Mouse (Mus musculus) heart, embryonic 14.5 days (tissue): ENCODE results near the gene Fitm1. TPM values are rescaled to one million over a fixed set of nuclear protein-coding genes. Genes with fewer than 3 reads are reported as not detected.

Experiments
- ATAC-seq: fragments of 200-750 bp; cut with Nextera tagmentation; 2 replicates; pipeline ENCODE4 v1.8.0; 2017; ENCODE audit warnings: low read depth, moderate TSS enrichment; ENCODE audit not compliant: insufficient number of reproducible peaks, insufficient read depth, low FRiP score
- H3K27ac ChIP-seq, 2 experiments: fragments of 200-500 bp in 1 of 2; fragments of 300-500 bp in 1 of 2; sonication (generic) in 1 of 2; replicated peaks in 1 of 2; 2 replicates each; pipeline ENCODE4 v1.5.1; 2012 to 2014; ENCODE audit warnings: low read depth in 2 of 2, low read length in 2 of 2, control low read depth in 1 of 2, mild to moderate bottlenecking in 1 of 2, mixed read lengths in 1 of 2; ENCODE audit not compliant: control insufficient read depth in 1 of 2, insufficient read depth in 1 of 2
- H3K27me3 ChIP-seq: fragments of 300-500 bp; sonication (generic); 2 replicates; pipeline ENCODE4 v1.6.1; 2014; ENCODE audit warnings: mild to moderate bottlenecking, low read length, control low read depth; ENCODE audit not compliant: control insufficient read depth, insufficient read depth
- H3K36me3 ChIP-seq: fragments of 300-500 bp; sonication (generic); 2 replicates; pipeline ENCODE4 v1.6.1; 2014; ENCODE audit warnings: mild to moderate bottlenecking, control low read depth, low read length, mixed read lengths; ENCODE audit not compliant: control insufficient read depth, insufficient read depth
- H3K4me1 ChIP-seq, 2 experiments: fragments of 200-500 bp in 1 of 2; fragments of 300-500 bp in 1 of 2; sonication (generic) in 1 of 2; 2 replicates each; pipeline ENCODE4 v1.6.1; 2012 to 2014; ENCODE audit warnings: low read length in 2 of 2, control low read depth in 1 of 2, mixed read lengths in 1 of 2; ENCODE audit not compliant: control insufficient read depth in 2 of 2, insufficient read depth in 2 of 2
- H3K4me2 ChIP-seq: fragments of 300-500 bp; sonication (generic); 2 replicates; pipeline ENCODE4 v1.6.1; 2014; ENCODE audit warnings: mild to moderate bottlenecking, low read length
- H3K4me3 ChIP-seq, 2 experiments: fragments of 200-500 bp in 1 of 2; fragments of 300-500 bp in 1 of 2; sonication (generic) in 1 of 2; 2 replicates each; pipeline ENCODE4 v1.5.1; 2012 to 2014; ENCODE audit warnings: low read length in 2 of 2, mild to moderate bottlenecking in 2 of 2, control low read depth in 1 of 2, low read depth in 1 of 2, moderate library complexity in 1 of 2; ENCODE audit not compliant: control insufficient read depth in 1 of 2, insufficient read depth in 1 of 2
- H3K9ac ChIP-seq: fragments of 300-500 bp; sonication (generic); 2 replicates; pipeline ENCODE4 v1.6.1; 2014; ENCODE audit warnings: mild to moderate bottlenecking, low read length
- H3K9me3 ChIP-seq: fragments of 300-500 bp; sonication (generic); 2 replicates; pipeline ENCODE4 v1.6.1; 2016; ENCODE audit warnings: low read length, control low read depth; ENCODE audit not compliant: control insufficient read depth
- WGBS: fragments of 180-500 bp; shearing (Covaris S2); extraction: QIAGEN DNeasy Blood & Tissue Kit; methylation state at CpG from one replicate; pipeline ENCODE4 v1.1.7; 2014; 5-methylcytosine and 5-hydroxymethylcytosine counted together
- polyA plus RNA-seq: library from polyadenylated mRNA; unstranded; fragments of >200 nt; fragmentation: Nextera tagmentation; extraction: Ambion mirVana; gene quantifications from 2 replicates; pipeline ENCODE4 v1.2.1, GENCODE M21; 2014

The Fitm1 gene
- polyA plus RNA-seq, 1 experiment from 2014 or later, result 102 TPM

DNA sequence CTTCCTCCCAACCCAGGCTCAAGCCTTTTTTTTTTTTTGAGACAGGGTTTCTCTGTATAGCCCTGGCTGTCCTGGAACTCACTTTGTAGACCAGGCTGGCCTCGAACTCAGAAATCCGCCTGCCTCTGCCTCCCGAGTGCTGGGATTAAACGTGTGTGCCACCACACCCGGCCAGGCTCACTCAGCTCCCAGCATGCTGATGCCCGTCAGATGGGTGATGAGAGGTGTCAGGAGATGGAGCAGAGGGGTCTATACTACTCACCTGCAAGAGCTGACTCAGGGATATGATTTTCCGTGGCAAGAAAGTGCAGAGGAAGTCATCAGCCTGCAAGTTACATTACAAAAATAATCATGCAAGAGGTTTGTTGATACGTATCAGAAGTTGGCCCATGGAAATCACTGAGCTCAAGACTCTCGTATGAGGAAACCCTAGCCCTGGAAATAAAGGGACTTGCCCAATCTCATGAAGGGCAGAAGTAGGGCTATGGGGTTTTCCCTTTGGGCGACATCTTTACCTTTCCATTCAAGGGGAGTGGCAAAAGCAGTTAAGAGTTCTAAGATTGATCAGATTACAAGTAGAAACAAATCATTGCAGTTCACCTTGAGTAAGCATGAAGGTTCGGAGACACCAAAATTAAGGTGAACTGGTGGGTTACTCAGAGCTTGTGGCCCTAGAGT lies 14.5 kb downstream of the Fitm1 start:
- Histone ChIP-seq H3K27ac (peak overlapping the region; percentile 64 to 99; a peak in 3 of 4 replicates), H3K27me3 (no peaks in the 10 kb centered on the region), H3K4me3 (peak overlapping the region; percentile 90 to 96), H3K9me3 (no peaks in the 10 kb centered on the region), H3K9ac (peak overlapping the region; percentile 75), H3K4me2 (peak overlapping the region; percentile 76), H3K36me3 (peaks cover 39% of the 10 kb centered on the region), H3K4me1 (peaks cover 10 to 26% of the 10 kb centered on the region in 2 experiments)
- 78% methylated on average over 11 of the region's 11 CpGs for WGBS
- no peak for ATAC-seq

- Histone ChIP-seq H3K27me3 (no peaks in the 10 kb centered on the region), H3K9me3 (no peaks in the 10 kb centered on the region), H3K4me3 (peak within 1 kb of the TSS; percentile 90 to 96), H3K9ac (peak within 1 kb of the TSS; percentile 94), H3K4me2 (peak within 1 kb of the TSS; percentile 76), H3K27ac (peak within 1 kb of the TSS; percentile 99 to 100), H3K4me1 (peaks cover 8 to 19% of the 10 kb centered on the region in 2 experiments), H3K36me3 (peaks cover 49% of the 10 kb centered on the region)
- WGBS, result under 1% methylated on average over 22 of the region's 22 CpGs
- ATAC-seq, result peak; percentile 95
These were observed 15.4 kb downstream of the Fitm1 start, which contains the start of gene Psme2 for GRCm38 (mm10) chr14:55590748-55591330. Gene Psme2, minus strand, starts transcription at chr14:55591113.

DNA sequence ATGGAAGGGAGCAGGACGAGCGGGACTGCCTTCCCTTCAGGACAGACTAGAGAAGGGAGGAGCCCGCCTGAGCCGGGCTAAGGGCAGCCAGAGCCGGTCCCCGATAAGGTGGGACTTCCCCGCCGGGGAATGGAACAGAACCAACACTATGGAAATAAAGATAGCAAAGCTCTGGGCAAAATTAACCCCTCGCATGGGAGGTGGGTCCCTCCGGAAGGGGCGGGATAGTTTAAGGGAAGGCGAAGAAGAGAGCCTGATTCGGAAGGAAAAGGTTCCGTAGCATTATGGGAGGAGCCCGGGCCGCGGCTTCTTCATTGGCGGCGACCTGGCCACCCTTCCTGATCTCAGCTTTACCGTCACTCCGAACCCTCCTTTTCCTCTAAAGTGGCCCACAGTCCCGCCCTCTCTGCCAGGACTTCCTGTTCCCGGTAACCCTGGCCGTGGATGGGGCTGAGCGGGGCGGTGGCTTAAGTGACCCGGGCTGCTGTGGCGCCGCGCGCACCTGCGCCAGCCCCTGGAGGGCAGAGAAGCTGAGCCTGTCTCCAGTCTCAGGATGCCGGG lies 16.0 kb downstream of the Fitm1 start, which contains the start of gene Rnf31:
TSS of gene Rnf31 (plus strand) at position 378 of the 561 bp plus-strand sequence.
- no peaks in the 10 kb centered on the region for H3K27me3 ChIP-seq
- H3K9me3 ChIP-seq, result no peaks in the 10 kb centered on the region
- peak within 1 kb of the TSS; percentile 94 for H3K9ac ChIP-seq
- peaks cover 54% of the 10 kb centered on the region for H3K36me3 ChIP-seq
- under 1% methylated on average over 33 of the region's 33 CpGs for WGBS
- H3K4me3 ChIP-seq, result peak within 1 kb of the TSS; percentile 90 to 96
- H3K27ac ChIP-seq, result peak within 1 kb of the TSS; percentile 99 to 100
- H3K4me2 ChIP-seq, result peak within 1 kb of the TSS; percentile 76
- peaks cover 8 to 19% of the 10 kb centered on the region in 2 experiments for H3K4me1 ChIP-seq
- peak; percentile 85 for ATAC-seq

GRCm38 (mm10) chr14:55592226-55592625 lies 16.8 kb downstream of the Fitm1 start:
- Histone ChIP-seq H3K9me3 (no peaks in the 10 kb centered on the region), H3K36me3 (peaks cover 59% of the 10 kb centered on the region), H3K9ac (peak overlapping the region; percentile 94), H3K4me1 (peaks cover 8 to 19% of the 10 kb centered on the region in 2 experiments), H3K27ac (peak overlapping the region in 1 of 2 experiments; percentile 99; a peak in 2 of 4 replicates), H3K4me2 (peak overlapping the region; percentile 76), H3K27me3 (no peaks in the 10 kb centered on the region), H3K4me3 (peak overlapping the region; percentile 90 to 96)
- no peak for ATAC-seq
- WGBS, result 6% methylated on average over 16 of the region's 16 CpGs

- H3K27ac ChIP-seq, result 0 out of 4 replicates have a peak overlapping the region, but pooled peaks of 1 of the 2 experiments have one; percentile 6
- no peaks in the 10 kb centered on the region for H3K27me3 ChIP-seq
- no peak for ATAC-seq
- H3K4me2 ChIP-seq, result no peak overlapping the region
- H3K9ac ChIP-seq, result no peak overlapping the region
- no peaks in the 10 kb centered on the region for H3K9me3 ChIP-seq
- H3K4me1 ChIP-seq, result peaks cover 5 to 14% of the 10 kb centered on the region in 2 experiments; a peak in 3 of 4 replicates
- H3K4me3 ChIP-seq, result no peak overlapping the region
- 78% methylated on average over 13 of the region's 13 CpGs for WGBS
- peaks cover 75% of the 10 kb centered on the region for H3K36me3 ChIP-seq
These were observed 20.7 kb downstream of the Fitm1 start for GRCm38 (mm10) chr14:55596036-55596690.

- H3K4me2 ChIP-seq, result no peak overlapping the region
- no peak for ATAC-seq
- H3K27me3 ChIP-seq, result no peaks in the 10 kb centered on the region
- peaks cover 2 to 3% of the 10 kb centered on the region in 2 experiments; a peak in 1 of 4 replicates for H3K4me1 ChIP-seq
- peaks cover 97% of the 10 kb centered on the region for H3K36me3 ChIP-seq
- H3K27ac ChIP-seq, result no peak overlapping the region
- no peak overlapping the region for H3K4me3 ChIP-seq
- H3K9me3 ChIP-seq, result no peaks in the 10 kb centered on the region
- WGBS, result 92% methylated on average over 21 of the region's 21 CpGs
- H3K9ac ChIP-seq, result no peak overlapping the region
These were observed 23.3 kb downstream of the Fitm1 start for GRCm38 (mm10) chr14:55598521-55599390.
